Mouse (Mus musculus) c-Kit-positive CD71-positive TER-119-negative erythroid progenitor cells, embryonic 14.5 days (primary cell): ENCODE measurements around the gene Olfr73.
"Not testable (repeated sequence)": the region's sequence is repeated elsewhere in the genome, so short reads cannot be mapped to it uniquely, and the experiment has no call there.

Experiments
- DNase-seq: peaks from one replicate; pipeline ENCODE4 v3.0.0-alpha.2; 2013; ENCODE audit warnings: low read depth

Gene Olfr73

GRCm38 (mm10) chr2:88037599-88037998, at the start of gene Olfr73:
Olfr73 (minus strand) TSS chr2:88037699.
- no peak for DNase-seq

- no peak for DNase-seq
Observed at GRCm38 (mm10) chr2:88071730-88072129, 34.2 kb upstream of the Olfr73 start, which contains the start of gene Olfr1163. Olfr1163 (minus strand) TSS chr2:88071830.

GRCm38 (mm10) chr2:88063587-88063986, 26.1 kb upstream of the Olfr73 start:
- no peak for DNase-seq

GRCm38 (mm10) chr2:88051029-88051428, 13.5 kb upstream of the Olfr73 start, which contains the start of gene Olfr1162:
Olfr1162 (minus strand) TSS chr2:88051129.
- DNase-seq: no peak

GRCm38 (mm10) chr2:88022474-88022873, 15.0 kb downstream of the Olfr73 start, which contains the start of gene Olfr1161:
Olfr1161 (plus strand) TSS chr2:88022774.
- not testable (repeated sequence) for DNase-seq

GRCm38 (mm10) chr2:88007515-88008318, 29.8 kb downstream of the Olfr73 start, which contains the start of gene Olfr1160:
Olfr1160 (minus strand) TSS chr2:88008268.
- DNase-seq: no peak

- no peak for DNase-seq
Observed at GRCm38 (mm10) chr2:87989813-87990212, 47.7 kb downstream of the Olfr73 start, which contains the start of gene Olfr1158. Olfr1158 (plus strand) TSS chr2:87990113.
